Mouse (Mus musculus) adrenal gland, adult 8-10 months (tissue): ENCODE data around the gene Pdha1. TPM values are rescaled to one million over a fixed set of nuclear protein-coding genes. Genes with fewer than 3 reads are reported as not detected.

Source experiments
- DNase-seq: peaks from one replicate; pipeline ENCODE4 v3.0.0; 2022
- total RNA-seq, 4 experiments: library from RNA; stranded (reverse); gene quantifications; 2 replicates each; pipeline ENCODE4 v1.2.4; 2022

Pdha1 gene
- total RNA-seq = 100 to 1,000 TPM; 154 to 303 (median 223) TPM

GRCm38 (mm10) chrX:160137861-160138717 is at the start of gene Pdha1:
Gene Pdha1, minus strand, starts transcription at chrX:160138413.
- peak; percentile 83 for DNase-seq

GRCm38 (mm10) chrX:160179032-160179431 is 40.8 kb upstream of the Pdha1 start:
- DNase-seq = no peak

GRCm38 (mm10) chrX:160170150-160170549 is 31.9 kb upstream of the Pdha1 start:
- DNase-seq = peak; percentile 18

GRCm38 (mm10) chrX:160166246-160166985 is 28.2 kb upstream of the Pdha1 start:
- no peak for DNase-seq

GRCm38 (mm10) chrX:160164259-160164658 is 26.0 kb upstream of the Pdha1 start:
- DNase-seq = no peak

GRCm38 (mm10) chrX:160153147-160153815 is 15.1 kb upstream of the Pdha1 start:
- no peak for DNase-seq

GRCm38 (mm10) chrX:160148859-160149258 is 10.6 kb upstream of the Pdha1 start:
- DNase-seq = no peak

GRCm38 (mm10) chrX:160147406-160147805 is 9.2 kb upstream of the Pdha1 start:
- no peak for DNase-seq

GRCm38 (mm10) chrX:160146806-160147205 is 8.6 kb upstream of the Pdha1 start:
- no peak for DNase-seq

GRCm38 (mm10) chrX:160137177-160137860 is 894 bp downstream of the Pdha1 start:
- DNase-seq = no peak

GRCm38 (mm10) chrX:160136153-160136552 is 2.1 kb downstream of the Pdha1 start:
- no peak for DNase-seq

GRCm38 (mm10) chrX:160135719-160136118 is 2.5 kb downstream of the Pdha1 start:
- DNase-seq = no peak

- no peak for DNase-seq
Observed at GRCm38 (mm10) chrX:160134136-160134843, 3.9 kb downstream of the Pdha1 start.

GRCm38 (mm10) chrX:160116658-160117057 is 21.6 kb downstream of the Pdha1 start:
- DNase-seq = peak; percentile 8

GRCm38 (mm10) chrX:160116074-160116473 is 22.1 kb downstream of the Pdha1 start:
- no peak for DNase-seq

- no peak for DNase-seq
Observed at GRCm38 (mm10) chrX:160113777-160114176, 24.4 kb downstream of the Pdha1 start.

GRCm38 (mm10) chrX:160107817-160108216 is 30.4 kb downstream of the Pdha1 start:
- DNase-seq = no peak

- DNase-seq = no peak
Observed at GRCm38 (mm10) chrX:160091973-160092372, 46.2 kb downstream of the Pdha1 start.
